7 mouse cellular contexts compared by ENCODE assay signal in the genomic region with DNA sequence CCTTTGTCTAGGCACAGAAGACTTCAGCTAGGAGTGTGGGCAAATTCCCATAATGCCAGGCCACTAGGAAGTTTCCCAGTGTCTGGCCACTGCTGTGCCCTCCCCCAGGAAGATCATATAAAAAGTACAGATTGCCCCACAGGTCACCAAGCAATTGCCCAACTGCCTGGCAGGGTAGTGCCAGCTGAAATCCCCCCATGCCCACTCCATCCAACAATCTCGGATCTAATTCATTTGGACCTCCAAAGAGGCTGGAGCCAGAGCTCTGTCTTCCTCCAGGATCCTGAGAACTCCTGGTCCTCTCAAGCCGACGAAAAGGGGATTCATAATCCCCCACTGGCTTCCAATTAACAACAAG. TPM values are rescaled to one million over a fixed set of nuclear protein-coding genes. Genes with fewer than 3 reads are reported as not detected.
DNase-seq lines count a peak whose midpoint lies in the region; ATAC-seq and TF ChIP-seq lines count a peak whose summit lies in the region.

No protein-coding gene starts in this region.

- peak overlapping the region; percentile 96 for H3K27ac ChIP-seq in liver, adult 2 months (replicated peaks; ENCODE audit: insufficient read depth, low read depth, low read length)
- H3K27ac ChIP-seq in embryonic facial prominence, embryonic 15.5 days (replicated peaks) = peak overlapping the region; percentile 100
- peak overlapping the region; percentile 98 for H3K27ac ChIP-seq in limb, embryonic 12.5 days
- H3K27ac ChIP-seq in neural tube, embryonic 15.5 days (replicated peaks) = peak overlapping the region; percentile 98

- H3K4me2 ChIP-seq in embryonic facial prominence, embryonic 15.5 days (replicated peaks) = peak overlapping the region; percentile 84
- H3K4me2 ChIP-seq in limb, embryonic 12.5 days = peak overlapping the region; percentile 92
- peak overlapping the region; percentile 83 for H3K4me2 ChIP-seq in neural tube, embryonic 15.5 days

- WGBS in liver, adult 2 months = 0% methylated on average over 3 of the region's 3 CpGs
- WGBS in embryonic facial prominence, embryonic 15.5 days = 1% methylated on average over 3 of the region's 3 CpGs
- 0% methylated on average over 3 of the region's 3 CpGs for WGBS in limb, embryonic 12.5 days
- 1% methylated on average over 3 of the region's 3 CpGs for WGBS in neural tube, embryonic 15.5 days

- no peak for TF ChIP-seq POLR2A in liver, adult 2 months (IDR thresholded peaks at IDR 0.05; ENCODE audit: extremely low read depth, insufficient read depth, low read length)

- H3K79me2 ChIP-seq in liver, adult 2 months (ENCODE audit: control insufficient read depth, insufficient read depth, low read length) = peaks cover 19% of the 10 kb centered on the region; the same call in 1 of the 2 replicates

- ATAC-seq in embryonic facial prominence, embryonic 15.5 days (ENCODE audit: insufficient number of reproducible peaks, low FRiP score, low TSS enrichment, low read depth) = no peak
- no peak for ATAC-seq in limb, embryonic 12.5 days (ENCODE audit: insufficient number of reproducible peaks, insufficient read depth, low FRiP score, low TSS enrichment, low read depth)
- ATAC-seq in neural tube, embryonic 15.5 days (ENCODE audit: low FRiP score) = no peak

- peaks cover 13% of the 10 kb centered on the region for H3K36me3 ChIP-seq in liver, adult 2 months (ENCODE audit: control insufficient read depth, insufficient read depth, low read length)
- peaks cover 47% of the 10 kb centered on the region for H3K36me3 ChIP-seq in embryonic facial prominence, embryonic 15.5 days
- peaks cover 56% of the 10 kb centered on the region for H3K36me3 ChIP-seq in limb, embryonic 12.5 days
- H3K36me3 ChIP-seq in neural tube, embryonic 15.5 days = peaks cover 32% of the 10 kb centered on the region

- TF ChIP-seq CTCF in liver, adult 2 months (IDR thresholded peaks at IDR 0.05; ENCODE audit: low read depth, low read length) = no peak

- H3K4me3 ChIP-seq in liver, adult 2 months (ENCODE audit: insufficient read depth, low read depth, low read length) = peak overlapping the region; percentile 80
- H3K4me3 ChIP-seq in embryonic facial prominence, embryonic 15.5 days (replicated peaks) = peak overlapping the region; percentile 71
- H3K4me3 ChIP-seq in limb, embryonic 12.5 days (replicated peaks) = peak overlapping the region; percentile 71
- peak overlapping the region; percentile 65 for H3K4me3 ChIP-seq in neural tube, embryonic 15.5 days (replicated peaks)

- no peaks in the 10 kb centered on the region for H3K27me3 ChIP-seq in liver, adult 2 months (ENCODE audit: control insufficient read depth, insufficient read depth, low read length)
- no peaks in the 10 kb centered on the region for H3K27me3 ChIP-seq in embryonic facial prominence, embryonic 15.5 days
- H3K27me3 ChIP-seq in limb, embryonic 12.5 days = no peaks in the 10 kb centered on the region
- no peaks in the 10 kb centered on the region for H3K27me3 ChIP-seq in neural tube, embryonic 15.5 days (replicated peaks)

- no peaks in the 10 kb centered on the region for H3K9me3 ChIP-seq in embryonic facial prominence, embryonic 15.5 days (replicated peaks)
- no peaks in the 10 kb centered on the region for H3K9me3 ChIP-seq in limb, embryonic 12.5 days
- H3K9me3 ChIP-seq in neural tube, embryonic 15.5 days (replicated peaks) = no peaks in the 10 kb centered on the region

- peaks cover 23% of the 10 kb centered on the region for H3K4me1 ChIP-seq in liver, adult 2 months (ENCODE audit: control insufficient read depth, insufficient read depth, low read length)
- H3K4me1 ChIP-seq in embryonic facial prominence, embryonic 15.5 days = peaks cover 64% of the 10 kb centered on the region
- peaks cover 57% of the 10 kb centered on the region for H3K4me1 ChIP-seq in limb, embryonic 12.5 days (replicated peaks)
- peaks cover 68% of the 10 kb centered on the region for H3K4me1 ChIP-seq in neural tube, embryonic 15.5 days

- peak overlapping the region; percentile 86 for H3K9ac ChIP-seq in liver, adult 2 months (ENCODE audit: low read depth, low read length)
- peak overlapping the region; percentile 65 for H3K9ac ChIP-seq in embryonic facial prominence, embryonic 15.5 days
- peak overlapping the region; percentile 80 for H3K9ac ChIP-seq in limb, embryonic 12.5 days (replicated peaks)
- H3K9ac ChIP-seq in neural tube, embryonic 15.5 days (replicated peaks) = peak overlapping the region; percentile 75

- DNase-seq in liver, adult 2 months (ENCODE audit: extremely low read depth, low read depth, low spot score) = peak; percentile 71
- no peak for DNase-seq in liver
- no peak for DNase-seq in kidney, postnatal 14 days
- DNase-seq in frontal cortex, postnatal 36 days (ENCODE audit: low spot score in 2 of 2) = no peak

RNA-seq across cellular contexts. Expression of gene Mbd6, which starts 0.9 kb away (rescaled TPM):
- total RNA-seq in liver, adult 2 months (2014; rRNA removed) = 1.0 and 2.6 TPM in 2 replicates
- polyA plus RNA-seq in liver, adult 2 months (2012; rRNA removed) = 14.4 and 19.2 TPM in 2 replicates
- polyA plus RNA-seq in embryonic facial prominence, embryonic 15.5 days (2015; fragmentation: Nextera tagmentation; extraction: Ambion mirVana) = 19.6 and 20.8 TPM in 2 replicates
- polyA plus RNA-seq in limb, embryonic 12.5 days (2016; fragmentation: Nextera tagmentation; extraction: Ambion mirVana) = 17.2 and 19.8 TPM in 2 replicates
- polyA plus RNA-seq in neural tube, embryonic 15.5 days (2015; fragmentation: Nextera tagmentation; extraction: Ambion mirVana) = 16.4 and 18.3 TPM in 2 replicates

RNA-seq across cellular contexts. Expression of gene Dctn2, which starts 21.7 kb away (rescaled TPM):
- total RNA-seq in liver, adult 2 months (2014; rRNA removed) = 71.3 and 78.5 TPM in 2 replicates
- polyA plus RNA-seq in liver, adult 2 months (2012; rRNA removed) = 122 and 132 TPM in 2 replicates
- 206 and 212 TPM in 2 replicates for polyA plus RNA-seq in embryonic facial prominence, embryonic 15.5 days (2015; fragmentation: Nextera tagmentation; extraction: Ambion mirVana)
- 174 and 183 TPM in 2 replicates for polyA plus RNA-seq in limb, embryonic 12.5 days (2016; fragmentation: Nextera tagmentation; extraction: Ambion mirVana)
- polyA plus RNA-seq in neural tube, embryonic 15.5 days (2015; fragmentation: Nextera tagmentation; extraction: Ambion mirVana) = 304 and 335 TPM in 2 replicates

RNA-seq across cellular contexts. Expression of gene Mars, which starts 23.7 kb away (rescaled TPM):
- 59.6 and 67.3 TPM in 2 replicates for total RNA-seq in liver, adult 2 months (2014; rRNA removed)
- polyA plus RNA-seq in liver, adult 2 months (2012; rRNA removed) = 65.6 and 70.7 TPM in 2 replicates
- 101 and 105 TPM in 2 replicates for polyA plus RNA-seq in embryonic facial prominence, embryonic 15.5 days (2015; fragmentation: Nextera tagmentation; extraction: Ambion mirVana)
- 144 and 145 TPM in 2 replicates for polyA plus RNA-seq in limb, embryonic 12.5 days (2016; fragmentation: Nextera tagmentation; extraction: Ambion mirVana)
- 108 and 115 TPM in 2 replicates for polyA plus RNA-seq in neural tube, embryonic 15.5 days (2015; fragmentation: Nextera tagmentation; extraction: Ambion mirVana)

RNA-seq across cellular contexts. Expression of gene Kif5a, which starts 24.8 kb away (rescaled TPM):
- total RNA-seq in liver, adult 2 months (2014; rRNA removed) = 0.55 and 0.74 TPM in 2 replicates
- 5.0 and 10.7 TPM in 2 replicates for polyA plus RNA-seq in liver, adult 2 months (2012; rRNA removed)
- 6.9 and 7.6 TPM in 2 replicates for polyA plus RNA-seq in embryonic facial prominence, embryonic 15.5 days (2015; fragmentation: Nextera tagmentation; extraction: Ambion mirVana)
- 5.3 and 5.6 TPM in 2 replicates for polyA plus RNA-seq in limb, embryonic 12.5 days (2016; fragmentation: Nextera tagmentation; extraction: Ambion mirVana)
- polyA plus RNA-seq in neural tube, embryonic 15.5 days (2015; fragmentation: Nextera tagmentation; extraction: Ambion mirVana) = 97.3 and 113 TPM in 2 replicates

RNA-seq across cellular contexts. Expression of gene Arhgap9, which starts 33.8 kb away (rescaled TPM):
- total RNA-seq in liver, adult 2 months (2014; rRNA removed) = 1.5 and 2.0 TPM in 2 replicates
- polyA plus RNA-seq in liver, adult 2 months (2012; rRNA removed) = 1.8 and 2.1 TPM in 2 replicates
- polyA plus RNA-seq in embryonic facial prominence, embryonic 15.5 days (2015; fragmentation: Nextera tagmentation; extraction: Ambion mirVana) = 5.1 and 5.2 TPM in 2 replicates
- 5.7 and 6.5 TPM in 2 replicates for polyA plus RNA-seq in limb, embryonic 12.5 days (2016; fragmentation: Nextera tagmentation; extraction: Ambion mirVana)
- 0.88 and 13.1 TPM in 2 replicates for polyA plus RNA-seq in neural tube, embryonic 15.5 days (2015; fragmentation: Nextera tagmentation; extraction: Ambion mirVana)
